Mouse (Mus musculus) kidney, postnatal 14 days (tissue): ENCODE measurements at regions not wholly inside any gene's neighbourhood (a gene's known extent, or its start where the extent isn't known, plus 50 kb on each side); places are given as distances from the start of the nearest gene placed in this dataset.

ENCODE experiments used
- DNase-seq: peaks from one replicate; pipeline ENCODE4 v3.0.0; 2022; ENCODE audit warnings: mixed read lengths

- peak; percentile 44 for DNase-seq
These were observed 193.4 kb downstream of the Gm13691 start for GRCm38 (mm10) chr2:84183624-84184287.

GRCm38 (mm10) chr2:84184288-84185015, 194.1 kb downstream of the Gm13691 start:
- peak; percentile 77 for DNase-seq

- DNase-seq, result no peak
These were observed 194.6 kb downstream of the Gm13691 start for GRCm38 (mm10) chr2:84185016-84185330.

- peak; percentile 77 for DNase-seq
These were observed 195.9 kb downstream of the Gm13691 start for GRCm38 (mm10) chr2:84186126-84186701.

GRCm38 (mm10) chr2:84187456-84187855, 197.1 kb downstream of the Gm13691 start:
- DNase-seq, result no peak

GRCm38 (mm10) chr2:84189302-84189701, 198.9 kb downstream of the Gm13691 start:
- no peak for DNase-seq

GRCm38 (mm10) chr2:84217116-84217515, 208.1 kb downstream of the Calcrl start:
- DNase-seq, result no peak

GRCm38 (mm10) chr2:84222049-84222448, 203.2 kb downstream of the Calcrl start:
- no peak for DNase-seq

- DNase-seq, result peak; percentile 58
These were observed 195.4 kb downstream of the Calcrl start for GRCm38 (mm10) chr2:84229777-84230176.

GRCm38 (mm10) chr2:84235641-84236040, 189.6 kb downstream of the Calcrl start:
- DNase-seq, result no peak

- DNase-seq, result no peak
These were observed 184.0 kb downstream of the Calcrl start for GRCm38 (mm10) chr2:84241244-84241643.

GRCm38 (mm10) chr2:84241986-84242385, 183.2 kb downstream of the Calcrl start:
- DNase-seq, result peak; percentile 28

GRCm38 (mm10) chr2:84245900-84246299, 179.3 kb downstream of the Calcrl start:
- DNase-seq, result no peak

GRCm38 (mm10) chr2:84246562-84246961, 178.6 kb downstream of the Calcrl start:
- no peak for DNase-seq

GRCm38 (mm10) chr2:84248169-84248568, 177.0 kb downstream of the Calcrl start:
- no peak for DNase-seq

GRCm38 (mm10) chr2:84249871-84250270, 175.3 kb downstream of the Calcrl start:
- DNase-seq, result peak; percentile 27

GRCm38 (mm10) chr2:84252076-84252475, 173.1 kb downstream of the Calcrl start:
- no peak for DNase-seq

GRCm38 (mm10) chr2:84258339-84259006, 166.7 kb downstream of the Calcrl start:
- DNase-seq, result no peak

GRCm38 (mm10) chr2:84259222-84259621, 166.0 kb downstream of the Calcrl start:
- DNase-seq, result no peak

- no peak for DNase-seq
These were observed 164.5 kb downstream of the Calcrl start for GRCm38 (mm10) chr2:84260701-84261100.

- DNase-seq, result no peak
These were observed 163.7 kb downstream of the Calcrl start for GRCm38 (mm10) chr2:84261481-84261880.

GRCm38 (mm10) chr2:84264485-84264884, 160.7 kb downstream of the Calcrl start:
- no peak for DNase-seq

- DNase-seq, result no peak
These were observed 160.2 kb downstream of the Calcrl start for GRCm38 (mm10) chr2:84265002-84265401.

- DNase-seq, result no peak
These were observed 159.1 kb downstream of the Calcrl start for GRCm38 (mm10) chr2:84266158-84266557.
